Comparison of ENCODE assay signal across 20 mouse cellular contexts in genomic region chr11:103269426-103269825, GRCm38 (mm10). TPM values are rescaled to one million over a fixed set of nuclear protein-coding genes. Genes with fewer than 3 reads are reported as not detected.
DNase-seq lines count a peak whose midpoint lies in the region; TF ChIP-seq lines count a peak whose summit lies in the region.
"Had no signal": no experiment of that assay in that cellular context is flagged by ENCODE, and none has a peak within 500 bp of the region (broad histone marks: within the 10 kb centered on the region; RNA-seq: fewer than 3 reads in every experiment).

No protein-coding gene starts in this region.

- no peak for TF ChIP-seq POLR2A in embryonic fibroblast, embryonic 13.5 days (IDR thresholded peaks at IDR 0.05; ENCODE audit: low read depth, low read length)
- no peak for TF ChIP-seq POLR2A in myocyte (IDR thresholded peaks at IDR 0.05; ENCODE audit: insufficient read length, low read depth)

- peak overlapping the region; percentile 43 for H3K27ac ChIP-seq in embryonic fibroblast, embryonic 13.5 days (ENCODE audit: insufficient read depth, low read length)
- H3K27ac ChIP-seq: forebrain, embryonic 13.5 days; gastrocnemius, adult 2 months; heart, embryonic 13.5 days; hindbrain, embryonic 15.5 days had no signal

- DNase-seq in 3T3-L1 (ENCODE audit: low read depth, low spot score): peak; percentile 68
- no peak for DNase-seq in spleen, postnatal 10 days (ENCODE audit: low spot score in 2 of 2)
- no peak for DNase-seq in cerebellum, postnatal 36 days
- DNase-seq: adrenal gland, adult 8-10 months; B cell, adult 2 months; cerebellum, adult 9-10 months; cerebellum, postnatal 25 days; forebrain, postnatal 0 days; gastrocnemius, postnatal 25 days; heart, postnatal 36 days had no signal

- TF ChIP-seq CTCF in C2C12 (IDR thresholded peaks at IDR 0.05; ENCODE audit: control insufficient read depth, insufficient read depth, insufficient read length): no peak
- no peak for TF ChIP-seq CTCF in embryonic fibroblast, embryonic 13.5 days (IDR thresholded peaks at IDR 0.05; ENCODE audit: borderline replicate concordance, insufficient read depth, low read length)

- H3K4me1 ChIP-seq in embryonic fibroblast, embryonic 13.5 days (ENCODE audit: control insufficient read depth, insufficient read depth, low read length): peaks cover 3% of the 10 kb centered on the region; the same call in 1 of the 2 replicates

- H3K4me3 ChIP-seq in C2C12 (ENCODE audit: insufficient read depth, poor library complexity, severe bottlenecking) (no peak overlapping the region), myocyte (no peak overlapping the region)
- H3K4me3 ChIP-seq in embryonic fibroblast, embryonic 13.5 days (ENCODE audit: insufficient read depth, low read length): no peak overlapping the region
- H3K4me3 ChIP-seq: embryonic facial prominence, embryonic 13.5 days; forebrain, embryonic 13.5 days; gastrocnemius, adult 2 months; heart, embryonic 13.5 days; hindbrain, embryonic 15.5 days had no signal

- H3K27me3 ChIP-seq in C2C12 (ENCODE audit: control insufficient read depth, insufficient read depth, insufficient read length) (no peaks in the 10 kb centered on the region), myocyte (ENCODE audit: control insufficient read depth, insufficient read depth, insufficient read length) (no peaks in the 10 kb centered on the region)
- H3K27me3 ChIP-seq: embryonic facial prominence, embryonic 13.5 days; forebrain, embryonic 13.5 days; hindbrain, embryonic 15.5 days had no signal

- H3K36me3 ChIP-seq in C2C12 (ENCODE audit: control insufficient read depth, insufficient read depth) (peaks cover 6% of the 10 kb centered on the region), myocyte (ENCODE audit: control insufficient read depth, insufficient read depth) (no peaks in the 10 kb centered on the region)
- H3K36me3 ChIP-seq: embryonic facial prominence, embryonic 13.5 days; heart, embryonic 13.5 days; hindbrain, embryonic 15.5 days had no signal

- peaks cover 26% of the 10 kb centered on the region for H3K79me3 ChIP-seq in C2C12 (ENCODE audit: low read depth)

- H3K4me2 ChIP-seq in myocyte (ENCODE audit: low read depth): peak overlapping the region; percentile 4
- H3K4me2 ChIP-seq: embryonic facial prominence, embryonic 13.5 days; forebrain, embryonic 13.5 days; heart, embryonic 13.5 days; hindbrain, embryonic 15.5 days had no signal

- no peak overlapping the region for H3ac ChIP-seq in C2C12 (ENCODE audit: control insufficient read depth, insufficient read length, low read depth)
- no peak overlapping the region for H3ac ChIP-seq in myocyte (ENCODE audit: control insufficient read depth, insufficient read length)

- H3K79me2 ChIP-seq in C2C12 (ENCODE audit: control insufficient read depth, insufficient read depth) (peaks cover 26% of the 10 kb centered on the region), myocyte (ENCODE audit: control insufficient read depth, insufficient read depth) (peaks cover 27% of the 10 kb centered on the region)

TF ChIP-seq in C2C12, 6 proteins besides CTCF, POLR2A, EP300 and RAD21:
- TF ChIP-seq FOSL1 (IDR thresholded peaks at IDR 0.05; ENCODE audit: insufficient read depth, low read length, poor library complexity, severe bottlenecking) (no peak), CEBPB (IDR thresholded peaks at IDR 0.05; ENCODE audit: low read depth) (peak; percentile 59)

TF ChIP-seq in myocyte, 11 proteins besides CTCF, POLR2A, EP300 and RAD21:
- TF ChIP-seq E2F4 (IDR thresholded peaks at IDR 0.05; ENCODE audit: insufficient read depth) (no peak), CEBPB (IDR thresholded peaks at IDR 0.05; ENCODE audit: insufficient read depth, poor library complexity, severe bottlenecking) (peak; percentile 50; the same call in 1 of the 2 replicates)

RNA-seq across cellular contexts. Expression of gene Map3k14, which starts 2.2 kb away (rescaled TPM):
- 9.7 TPM for polyA plus RNA-seq in C2C12 (2012; fragmentation: generic; extraction: Trizol)
- polyA plus RNA-seq in embryonic fibroblast, embryonic 13.5 days (2011; ENCODE audit: insufficient read length, low read depth, missing spikeins): 8.4 and 8.5 TPM in 2 replicates
- polyA plus RNA-seq in myocyte (2012; fragmentation: generic; extraction: Trizol): 12.9 TPM

RNA-seq across cellular contexts. Expression of gene Spata32, which starts 51.2 kb away (rescaled TPM):
- not detected for polyA plus RNA-seq in C2C12 (2012; fragmentation: generic; extraction: Trizol)
- not detected in 2 replicates for polyA plus RNA-seq in embryonic fibroblast, embryonic 13.5 days (2011; ENCODE audit: insufficient read length, low read depth, missing spikeins)
- 0.04 TPM for polyA plus RNA-seq in myocyte (2012; fragmentation: generic; extraction: Trizol)
- polyA plus RNA-seq: embryonic facial prominence, embryonic 13.5 days; forebrain, embryonic 13.5 days; heart, embryonic 13.5 days; heart, postnatal 0 days; hindbrain, embryonic 11.5 days had no signal
